Mouse (Mus musculus) ES-E14 (cell line): Measurements from ENCODE around the gene Hoxd12.

Experiments used
- CHD2 ChIP-seq: IDR thresholded peaks from 2 replicates; pipeline ENCODE4 v1.6.1; 2014; ENCODE audit warnings: mild to moderate bottlenecking, low read depth, low read length, inconsistent platforms
- HCFC1 ChIP-seq: IDR thresholded peaks from 2 replicates; pipeline ENCODE4 v1.6.1; 2012; ENCODE audit warnings: low read length, inconsistent platforms, borderline replicate concordance; ENCODE audit not compliant: insufficient read depth
- ZNF384 ChIP-seq: IDR thresholded peaks from 2 replicates; pipeline ENCODE4 v1.6.1; 2012; ENCODE audit warnings: low read depth, low read length, inconsistent platforms

DNA sequence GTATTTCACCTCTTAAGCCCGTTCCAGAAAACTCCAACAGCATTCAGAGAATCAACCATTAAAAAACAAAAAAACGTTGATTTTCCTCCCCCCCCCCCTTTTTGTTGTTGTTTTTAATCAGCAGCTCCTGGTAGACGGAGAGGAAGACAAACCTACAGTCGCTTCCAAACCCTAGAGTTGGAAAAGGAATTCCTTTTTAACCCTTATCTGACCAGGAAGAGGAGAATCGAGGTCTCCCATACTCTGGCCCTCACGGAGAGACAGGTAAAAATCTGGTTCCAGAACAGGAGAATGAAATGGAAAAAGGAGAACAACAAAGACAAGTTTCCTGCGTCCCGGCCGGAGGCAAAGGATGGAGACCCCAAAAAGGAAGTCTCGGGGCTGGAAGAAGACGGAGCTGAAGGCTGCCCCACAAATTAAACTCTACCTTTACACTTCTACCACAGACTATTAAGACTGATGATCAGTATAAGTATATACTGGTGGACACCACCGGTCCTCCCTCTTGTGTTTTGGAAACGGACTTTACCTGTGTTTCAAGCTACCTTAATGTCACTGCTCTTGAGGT is 31.7 kb downstream of the Hoxd12 start:
- TF ChIP-seq CHD2: no peak
- no peak for TF ChIP-seq ZNF384
- no peak for TF ChIP-seq HCFC1
